Mouse (Mus musculus) cortical plate, adult 2 months (tissue): ENCODE results near the gene Pllp.

Experiments used
- CTCF ChIP-seq: fragments of 200-500 bp; IDR thresholded peaks from 2 replicates; pipeline ENCODE4 v1.5.1; 2011; ENCODE audit warnings: mild to moderate bottlenecking, control low read depth, low read length; ENCODE audit not compliant: insufficient read depth; ENCODE audit errors: extremely low read depth
- POLR2A ChIP-seq: fragments of 200-500 bp; IDR thresholded peaks from 2 replicates; pipeline ENCODE4 v1.6.1; 2011; ENCODE audit warnings: mild to moderate bottlenecking, low read length, control low read depth; ENCODE audit not compliant: insufficient read depth; ENCODE audit errors: extremely low read depth

- TF ChIP-seq CTCF, result no peak
- TF ChIP-seq POLR2A, result no peak
Measured at GRCm38 (mm10) chr8:94684287-94684686, 11.8 kb downstream of the Pllp start.
